Mouse (Mus musculus): ENCODE measurements at regions not wholly inside any gene's neighbourhood (a gene's known extent, or its start where the extent isn't known, plus 50 kb on each side); places are given as distances from the start of the nearest gene placed in this dataset.

DNA sequence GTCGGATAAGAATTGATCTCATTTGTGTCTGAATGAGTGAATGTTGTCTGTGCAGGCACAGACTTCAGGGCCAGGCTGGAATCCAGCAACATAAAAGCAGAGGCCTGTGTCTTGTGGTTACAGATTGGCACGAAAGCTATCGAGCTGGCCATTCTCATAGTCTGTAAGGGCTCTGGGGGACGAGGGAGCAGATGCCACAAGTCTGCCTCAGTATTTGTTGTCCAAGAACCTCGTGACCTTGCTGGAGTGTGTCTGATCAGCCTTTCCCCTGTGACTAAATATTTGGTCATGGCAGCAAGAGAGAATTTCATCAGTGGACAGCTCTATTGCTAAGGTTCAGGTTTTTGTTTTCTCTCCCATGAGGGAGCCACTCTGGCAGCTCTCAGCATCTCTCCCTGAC lies 622.0 kb upstream of the Vstm2b start:
- TF ChIP-seq CTCF (conservative IDR thresholded peaks at IDR 0.05; ENCODE audit: insufficient read depth, insufficient read length, low read depth, low read length) (no peak), POLR2A (IDR thresholded peaks at IDR 0.05; ENCODE audit: low read depth, low read length) (no peak)
